In the genomic region with DNA sequence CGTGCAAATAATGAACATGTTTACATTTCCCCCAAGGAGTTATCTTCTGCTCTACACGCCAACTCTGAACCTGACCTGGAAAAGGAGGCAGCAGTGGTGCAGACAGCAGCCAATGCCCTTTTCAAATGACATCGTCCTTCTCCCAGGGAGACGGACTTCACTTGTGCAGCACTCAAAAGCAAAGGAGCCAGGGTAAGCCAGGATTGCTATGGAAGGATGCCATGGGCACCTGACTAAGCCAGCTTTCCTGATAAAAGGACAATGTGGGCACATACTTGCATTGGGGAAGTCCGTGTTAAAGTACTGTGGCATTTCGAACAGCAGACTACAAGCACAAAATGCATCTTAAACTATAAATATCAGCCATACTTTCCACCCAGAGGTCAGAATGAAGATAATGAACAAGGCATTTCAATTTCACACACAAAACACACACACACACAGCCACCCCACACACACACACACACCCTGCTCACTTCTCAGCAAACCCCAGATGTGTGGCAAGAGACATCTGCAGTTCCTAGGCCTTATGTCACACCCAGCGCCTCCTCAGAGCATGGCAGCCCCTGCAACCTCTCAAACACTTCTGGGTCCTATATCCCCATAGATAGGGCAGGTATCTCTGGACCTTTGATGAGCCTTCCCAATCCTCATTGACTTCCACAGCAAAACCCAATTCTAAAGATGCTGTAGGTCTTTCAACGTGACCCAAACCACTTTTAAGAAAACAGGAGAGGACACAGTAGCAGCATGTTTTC, we compare ENCODE assay signal across 8 mouse cellular contexts. TPM values are rescaled to one million over a fixed set of nuclear protein-coding genes. Genes with fewer than 3 reads are reported as not detected.
DNase-seq lines count a peak whose midpoint lies in the region; ATAC-seq lines count a peak whose summit lies in the region.

No protein-coding gene starts in this region.

- peak overlapping the region; percentile 85 for H3K9ac ChIP-seq in hindbrain, embryonic 14.5 days
- peak overlapping the region; percentile 81 for H3K9ac ChIP-seq in midbrain, embryonic 12.5 days (replicated peaks)

- no peaks in the 10 kb centered on the region for H3K27me3 ChIP-seq in forebrain, embryonic 10.5 days (ENCODE audit: poor library complexity, severe bottlenecking)
- no peaks in the 10 kb centered on the region for H3K27me3 ChIP-seq in hindbrain, embryonic 14.5 days (ENCODE audit: control insufficient read depth, insufficient read depth, low read length)
- no peaks in the 10 kb centered on the region for H3K27me3 ChIP-seq in midbrain, embryonic 12.5 days

- H3K4me1 ChIP-seq in forebrain, embryonic 10.5 days: peaks cover 74% of the 10 kb centered on the region
- peaks cover 41% of the 10 kb centered on the region for H3K4me1 ChIP-seq in hindbrain, embryonic 14.5 days (replicated peaks; ENCODE audit: control insufficient read depth, insufficient read depth, low read length)
- H3K4me1 ChIP-seq in midbrain, embryonic 12.5 days: peaks cover 67% of the 10 kb centered on the region

- no peaks in the 10 kb centered on the region for H3K9me3 ChIP-seq in forebrain, embryonic 10.5 days
- no peaks in the 10 kb centered on the region for H3K9me3 ChIP-seq in hindbrain, embryonic 14.5 days (ENCODE audit: control insufficient read depth, low read length)
- no peaks in the 10 kb centered on the region for H3K9me3 ChIP-seq in midbrain, embryonic 12.5 days

- 45% methylated on average over 8 of the region's 8 CpGs for WGBS in forebrain, embryonic 10.5 days
- WGBS in hindbrain, embryonic 14.5 days: 26% methylated on average over 8 of the region's 8 CpGs
- WGBS in midbrain, embryonic 12.5 days: 34% methylated on average over 8 of the region's 8 CpGs

- no peaks in the 10 kb centered on the region for H3K36me3 ChIP-seq in forebrain, embryonic 10.5 days (replicated peaks)
- no peaks in the 10 kb centered on the region for H3K36me3 ChIP-seq in hindbrain, embryonic 14.5 days (replicated peaks; ENCODE audit: control insufficient read depth, insufficient read depth)
- H3K36me3 ChIP-seq in midbrain, embryonic 12.5 days: no peaks in the 10 kb centered on the region

- H3K4me2 ChIP-seq in hindbrain, embryonic 14.5 days (replicated peaks): peak overlapping the region; percentile 100
- H3K4me2 ChIP-seq in midbrain, embryonic 12.5 days (replicated peaks): peak overlapping the region; percentile 100

- ATAC-seq in hindbrain, embryonic 14.5 days (ENCODE audit: low FRiP score): no peak
- ATAC-seq in midbrain, embryonic 12.5 days (ENCODE audit: low FRiP score, low read depth): no peak

- H3K27ac ChIP-seq in forebrain, embryonic 10.5 days: no peak overlapping the region
- no peak overlapping the region for H3K27ac ChIP-seq in hindbrain, embryonic 14.5 days
- H3K27ac ChIP-seq in midbrain, embryonic 12.5 days (replicated peaks): no peak overlapping the region

- DNase-seq in testis, postnatal 10 days (ENCODE audit: low spot score): peak; percentile 36
- no peak for DNase-seq in testis, postnatal 14 days (ENCODE audit: low spot score)
- DNase-seq in forebrain, embryonic 10.5 days (ENCODE audit: extremely low spot score, low spot score): no peak
- DNase-seq in hindbrain, embryonic 14.5 days (ENCODE audit: low spot score): no peak
- DNase-seq in urinary bladder, postnatal 25 days (ENCODE audit: low spot score): no peak
- no peak for DNase-seq in frontal cortex, postnatal 14 days (ENCODE audit: low spot score in 2 of 2)
- DNase-seq in frontal cortex, postnatal 10 days (ENCODE audit: low spot score in 2 of 2): no peak

- H3K4me3 ChIP-seq in forebrain, embryonic 10.5 days: peak overlapping the region; percentile 89
- H3K4me3 ChIP-seq in hindbrain, embryonic 14.5 days (replicated peaks; ENCODE audit: low read length): peak overlapping the region; percentile 65
- H3K4me3 ChIP-seq in midbrain, embryonic 12.5 days: peak overlapping the region; percentile 89

RNA-seq across cellular contexts. Expression of a gene that starts 2.4 kb away (rescaled TPM):
- 3.6 and 4.2 TPM in 2 replicates for polyA plus RNA-seq in forebrain, embryonic 10.5 days (2016; fragmentation: Nextera tagmentation; extraction: Ambion mirVana)
- polyA plus RNA-seq in hindbrain, embryonic 14.5 days (2014; fragmentation: Nextera tagmentation; extraction: Ambion mirVana): 4.4 and 4.9 TPM in 2 replicates
- polyA plus RNA-seq in midbrain, embryonic 12.5 days (2016; fragmentation: Nextera tagmentation; extraction: Ambion mirVana): 5.0 and 5.1 TPM in 2 replicates

RNA-seq across cellular contexts. Expression of a gene that starts 50.7 kb away (rescaled TPM):
- 8.5 and 8.9 TPM in 2 replicates for polyA plus RNA-seq in forebrain, embryonic 10.5 days (2016; fragmentation: Nextera tagmentation; extraction: Ambion mirVana)
- 16.1 and 16.9 TPM in 2 replicates for polyA plus RNA-seq in hindbrain, embryonic 14.5 days (2014; fragmentation: Nextera tagmentation; extraction: Ambion mirVana)
- polyA plus RNA-seq in midbrain, embryonic 12.5 days (2016; fragmentation: Nextera tagmentation; extraction: Ambion mirVana): 16.9 and 19.5 TPM in 2 replicates
